Mouse (Mus musculus) spleen, adult 2 months (tissue): ENCODE results near the gene Bend6.

Source experiments
- CTCF ChIP-seq: fragments of 200-500 bp; IDR thresholded peaks from 2 replicates; pipeline ENCODE4 v1.5.1; 2011; ENCODE audit warnings: mild to moderate bottlenecking, inconsistent platforms; ENCODE audit not compliant: insufficient read depth, insufficient read length, insufficient replicate concordance; ENCODE audit errors: extremely low read depth
- POLR2A ChIP-seq: fragments of 200-500 bp; IDR thresholded peaks from 2 replicates; pipeline ENCODE4 v1.6.1; 2011; ENCODE audit warnings: low read depth, low read length, inconsistent platforms

DNA sequence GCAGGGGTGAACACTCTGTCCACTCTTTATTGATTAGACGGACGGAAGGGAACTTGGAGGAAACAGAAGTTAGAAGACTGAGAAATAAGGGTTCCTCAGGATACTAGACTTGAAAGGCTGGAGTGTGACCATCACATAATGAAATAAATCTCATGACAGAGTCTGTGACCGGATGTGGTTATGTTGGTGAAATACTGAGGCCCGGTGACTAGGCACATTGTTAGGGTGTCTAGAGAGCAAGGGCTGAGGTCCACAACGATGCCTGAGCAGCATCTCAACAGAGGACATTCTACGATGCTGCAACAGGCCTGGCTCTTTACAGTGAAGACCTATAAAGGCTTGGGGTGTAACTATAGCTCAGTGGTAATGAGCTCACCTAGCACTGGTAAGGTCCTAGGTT is 9.2 kb downstream of the Bend6 start:
- TF ChIP-seq CTCF (no peak), POLR2A (no peak)
